33 mouse cellular contexts compared by ENCODE assay signal in the genomic region with DNA sequence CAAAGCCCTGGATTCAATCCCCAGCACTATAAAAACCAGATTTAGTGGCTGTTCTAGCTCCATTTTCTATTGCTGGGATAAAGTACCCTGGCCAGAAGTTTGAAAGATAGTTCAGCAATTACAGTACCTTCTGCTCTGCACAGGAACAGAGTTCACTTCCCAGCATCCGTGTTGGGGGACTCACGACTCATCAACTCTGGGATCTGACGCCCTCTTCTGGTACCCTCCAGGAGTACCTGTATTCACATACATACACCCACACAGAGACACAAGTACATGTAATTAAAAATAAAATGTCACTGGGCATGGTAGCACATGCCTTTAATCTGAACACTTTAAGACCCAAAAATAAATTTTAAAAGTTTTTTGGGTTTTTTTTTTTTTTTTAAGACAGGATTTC. TPM values are rescaled to one million over a fixed set of nuclear protein-coding genes. Genes with fewer than 3 reads are reported as not detected.
DNase-seq lines count a peak whose midpoint lies in the region; ATAC-seq and TF ChIP-seq lines count a peak whose summit lies in the region.
"Had no signal": no experiment of that assay in that cellular context is flagged by ENCODE, and none has a peak within 500 bp of the region (broad histone marks: within the 10 kb centered on the region; RNA-seq: fewer than 3 reads in every experiment).

No protein-coding gene starts in this region.

- no peaks in the 10 kb centered on the region; the same call in 1 of the 2 replicates for H3K4me1 ChIP-seq in E14TG2a.4 (replicated peaks; ENCODE audit: low read depth, low read length)
- peaks cover 29% of the 10 kb centered on the region for H3K4me1 ChIP-seq in hindbrain, embryonic 16.5 days (ENCODE audit: control insufficient read depth, insufficient read depth, low read depth, low read length)
- H3K4me1 ChIP-seq: embryonic facial prominence, embryonic 12.5 days; embryonic facial prominence, embryonic 15.5 days; heart, embryonic 10.5 days; intestine, embryonic 15.5 days had no signal

- DNase-seq in layer of hippocampus, adult 2 months (ENCODE audit: low spot score in 2 of 2): no peak
- DNase-seq in layer of hippocampus, adult 9-10 months (ENCODE audit: low spot score): no peak
- DNase-seq in ES-CJ7 (ENCODE audit: low read depth, low spot score): peak; percentile 60
- no peak for DNase-seq in kidney, postnatal 4 days
- DNase-seq: adrenal gland, adult 8-10 months; adrenal gland, postnatal 25 days; cerebellum, adult 18-20 months; cerebellum, adult 9-11 months; cerebellum, postnatal 25 days; gastrocnemius, postnatal 25 days; heart, adult 2 months had no signal

- peaks cover 9% of the 10 kb centered on the region; the same call in 1 of the 2 replicates for H3K27me3 ChIP-seq in E14TG2a.4 (ENCODE audit: insufficient read depth, low read length)
- H3K27me3 ChIP-seq in hindbrain, embryonic 16.5 days (replicated peaks; ENCODE audit: control insufficient read depth, insufficient read depth, low read length): no peaks in the 10 kb centered on the region
- H3K27me3 ChIP-seq: embryonic facial prominence, embryonic 12.5 days; embryonic facial prominence, embryonic 15.5 days; hindbrain, embryonic 12.5 days; hindbrain, embryonic 15.5 days; intestine, embryonic 15.5 days; Patski had no signal

- H3K4me3 ChIP-seq in layer of hippocampus, adult 2 months: no peak overlapping the region
- no peak overlapping the region for H3K4me3 ChIP-seq in E14TG2a.4 (replicated peaks; ENCODE audit: low read length)
- H3K4me3 ChIP-seq in hindbrain, embryonic 16.5 days (ENCODE audit: low read length): no peak overlapping the region
- H3K4me3 ChIP-seq: embryonic facial prominence, embryonic 12.5 days; embryonic facial prominence, embryonic 15.5 days; heart, adult 2 months; heart, embryonic 10.5 days; hindbrain, embryonic 12.5 days; hindbrain, embryonic 15.5 days; intestine, embryonic 15.5 days had no signal

- ATAC-seq in hindbrain, embryonic 16.5 days: no peak
- ATAC-seq: activated CD4-positive, CD25-positive, alpha-beta regulatory T cell, adult 4 months; CD4-positive, CD25-positive, alpha-beta regulatory T cell, adult 4 months; forebrain, embryonic 14.5 days; intestine, embryonic 15.5 days; Patski had no signal

- H3K27ac ChIP-seq in layer of hippocampus, adult 2 months: no peak overlapping the region
- H3K27ac ChIP-seq in hindbrain, embryonic 16.5 days (ENCODE audit: low read depth, low read length): no peak overlapping the region
- H3K27ac ChIP-seq: embryonic facial prominence, embryonic 12.5 days; embryonic facial prominence, embryonic 15.5 days; heart, adult 2 months; heart, embryonic 10.5 days; hindbrain, embryonic 12.5 days; hindbrain, embryonic 15.5 days; intestine, embryonic 15.5 days had no signal

- peak; percentile 27 for TF ChIP-seq CTCF in layer of hippocampus, adult 2 months (conservative IDR thresholded peaks at IDR 0.05)
- TF ChIP-seq CTCF in E14TG2a.4 (conservative IDR thresholded peaks at IDR 0.05; ENCODE audit: low read length): peak; percentile 41; the same call in 1 of the 2 replicates

- H3K36me3 ChIP-seq in E14TG2a.4 (ENCODE audit: insufficient read depth, low read length): no peaks in the 10 kb centered on the region
- H3K36me3 ChIP-seq in hindbrain, embryonic 16.5 days (ENCODE audit: control insufficient read depth, insufficient read depth, low read length): peaks cover 11% of the 10 kb centered on the region
- H3K36me3 ChIP-seq: embryonic facial prominence, embryonic 15.5 days; G1E; heart, embryonic 10.5 days; intestine, embryonic 15.5 days had no signal

- no peak overlapping the region for H3K9ac ChIP-seq in hindbrain, embryonic 16.5 days (ENCODE audit: low read depth, low read length)
- H3K9ac ChIP-seq: embryonic facial prominence, embryonic 12.5 days; embryonic facial prominence, embryonic 15.5 days; hindbrain, embryonic 12.5 days; hindbrain, embryonic 15.5 days; intestine, embryonic 15.5 days had no signal

- H3K9me3 ChIP-seq in E14TG2a.4 (ENCODE audit: low read length): no peaks in the 10 kb centered on the region
- no peaks in the 10 kb centered on the region for H3K9me3 ChIP-seq in hindbrain, embryonic 16.5 days (ENCODE audit: control insufficient read depth, low read length)
- H3K9me3 ChIP-seq: embryonic facial prominence, embryonic 12.5 days; embryonic facial prominence, embryonic 15.5 days; G1E; heart, embryonic 10.5 days; hindbrain, embryonic 12.5 days; hindbrain, embryonic 15.5 days; intestine, embryonic 15.5 days had no signal

- H3K4me2 ChIP-seq in hindbrain, embryonic 16.5 days (ENCODE audit: low read length): no peak overlapping the region
- H3K4me2 ChIP-seq: embryonic facial prominence, embryonic 12.5 days; embryonic facial prominence, embryonic 15.5 days; hindbrain, embryonic 12.5 days; hindbrain, embryonic 15.5 days; intestine, embryonic 15.5 days had no signal

- 73% methylated on average over 3 of the region's 3 CpGs for WGBS in hindbrain, embryonic 16.5 days

RNA-seq across cellular contexts. Expression of a gene that starts 6.1 kb away (rescaled TPM):
- total RNA-seq in layer of hippocampus, adult 2 months (2021): 100 to 1,000 TPM; 100 to 107 TPM
- 116 and 126 TPM in 2 replicates for polyA plus RNA-seq in hindbrain, embryonic 16.5 days (2015; fragmentation: Nextera tagmentation; extraction: Ambion mirVana)

RNA-seq across cellular contexts. Expression of a gene that starts 38.6 kb away (rescaled TPM):
- not detected for total RNA-seq in layer of hippocampus, adult 2 months (2021)
- 0.09 TPM in 1 of 2 replicates, not detected in the other for polyA plus RNA-seq in hindbrain, embryonic 16.5 days (2015; fragmentation: Nextera tagmentation; extraction: Ambion mirVana)
- total RNA-seq: common myeloid progenitor, adult 5-6 weeks; heart, postnatal 25 days; hematopoietic stem cell, adult 5-6 weeks had no signal
- polyA plus RNA-seq: activated CD4-positive, CD25-positive, alpha-beta regulatory T cell, adult 4 months; brain, embryonic 14.5 days; C2C12; embryonic facial prominence, embryonic 12.5 days; embryonic facial prominence, embryonic 15.5 days; forebrain, embryonic 11.5 days; forebrain, embryonic 14.5 days; G1E; heart, embryonic 14.5 days; heart, postnatal 0 days; hindbrain, embryonic 12.5 days; hindbrain, embryonic 15.5 days; intestine, embryonic 15.5 days; Patski had no signal

RNA-seq across cellular contexts. Expression of a gene that starts 44.8 kb away (rescaled TPM):
- 10 to 100 TPM; 46.0 to 47.4 TPM for total RNA-seq in layer of hippocampus, adult 2 months (2021)
- polyA plus RNA-seq in hindbrain, embryonic 16.5 days (2015; fragmentation: Nextera tagmentation; extraction: Ambion mirVana): 42.8 and 43.2 TPM in 2 replicates
- total RNA-seq: gastrocnemius, adult 8-10 months; heart, postnatal 25 days had no signal

RNA-seq across cellular contexts. Expression of a gene that starts 54.1 kb away (rescaled TPM):
- total RNA-seq in layer of hippocampus, adult 2 months (2021): not detected
- not detected in 2 replicates for polyA plus RNA-seq in hindbrain, embryonic 16.5 days (2015; fragmentation: Nextera tagmentation; extraction: Ambion mirVana)
- total RNA-seq: common myeloid progenitor, adult 5-6 weeks; hematopoietic stem cell, adult 5-6 weeks had no signal
- polyA plus RNA-seq: activated CD4-positive, CD25-positive, alpha-beta regulatory T cell, adult 4 months; brain, embryonic 14.5 days; forebrain, embryonic 14.5 days; heart, embryonic 14.5 days had no signal
